Mouse (Mus musculus): ENCODE measurements around the gene Adipor2. TPM values are rescaled to one million over a fixed set of nuclear protein-coding genes. Genes with fewer than 3 reads are reported as not detected.
A peak's percentile ranks its signal among the peaks of the same experiment; 100 is the strongest.

Gene Adipor2
- total RNA-seq, 2 experiments from 2014 or later, result 200 to 209 TPM

- peak; percentile 75 to 80 for DNase-seq
Observed at GRCm38 (mm10) chr6:119348234-119348633, 69.3 kb downstream of the Adipor2 start.

- no peak for DNase-seq
Observed at GRCm38 (mm10) chr6:119347813-119348212, 69.7 kb downstream of the Adipor2 start.

GRCm38 (mm10) chr6:119346257-119346656, 71.2 kb downstream of the Adipor2 start:
- DNase-seq, result no peak

GRCm38 (mm10) chr6:119341409-119341808, 76.1 kb downstream of the Adipor2 start:
- no peak for DNase-seq

- DNase-seq, result no peak
Observed at GRCm38 (mm10) chr6:119338121-119338912, 79.2 kb downstream of the Adipor2 start.

- no peak for DNase-seq
Observed at GRCm38 (mm10) chr6:119337287-119337686, 80.2 kb downstream of the Adipor2 start.

GRCm38 (mm10) chr6:119336124-119336523, 81.4 kb downstream of the Adipor2 start:
- DNase-seq, result no peak

GRCm38 (mm10) chr6:119333831-119334230, 83.7 kb downstream of the Adipor2 start:
- no peak for DNase-seq

- DNase-seq, result peak; percentile 58 to 61
Observed at GRCm38 (mm10) chr6:119333202-119333601, 84.3 kb downstream of the Adipor2 start.

- DNase-seq, result no peak
Observed at GRCm38 (mm10) chr6:119332111-119332510, 85.4 kb downstream of the Adipor2 start.

GRCm38 (mm10) chr6:119330506-119330905, 87.0 kb downstream of the Adipor2 start, which contains the start of gene Lrtm2:
Gene Lrtm2, minus strand, starts transcription at chr6:119330766.
- peak in 1 of 2 experiments; percentile 8 for DNase-seq

- DNase-seq, result no peak
Observed at GRCm38 (mm10) chr6:119329936-119330335, 87.6 kb downstream of the Adipor2 start.

GRCm38 (mm10) chr6:119329215-119329714, 88.2 kb downstream of the Adipor2 start:
- DNase-seq, result peak; percentile 21 to 62

- DNase-seq, result peak in 1 of 2 experiments; percentile 33
Observed at GRCm38 (mm10) chr6:119328521-119329115, 88.9 kb downstream of the Adipor2 start.

- no peak for DNase-seq
Observed at GRCm38 (mm10) chr6:119326541-119326940, 91.0 kb downstream of the Adipor2 start.

- no peak for DNase-seq
Observed at GRCm38 (mm10) chr6:119325978-119326377, 91.5 kb downstream of the Adipor2 start.

- DNase-seq, result no peak
Observed at GRCm38 (mm10) chr6:119324776-119325175, 92.7 kb downstream of the Adipor2 start.

GRCm38 (mm10) chr6:119321752-119322151, 95.8 kb downstream of the Adipor2 start:
- no peak for DNase-seq

- DNase-seq, result peak; percentile 57 to 70
Observed at GRCm38 (mm10) chr6:119320481-119320880, 97.0 kb downstream of the Adipor2 start.

- DNase-seq, result no peak
Observed at GRCm38 (mm10) chr6:119319358-119319757, 98.1 kb downstream of the Adipor2 start.

- no peak for DNase-seq
Observed at GRCm38 (mm10) chr6:119318732-119319131, 98.8 kb downstream of the Adipor2 start.

- no peak for DNase-seq
Observed at GRCm38 (mm10) chr6:119314751-119315476, 102.6 kb downstream of the Adipor2 start.
